Mouse (Mus musculus) natural killer cell, adult 2 months (primary cell): ENCODE results near the gene Ncdn.

Experiments used
- DNase-seq, 2 experiments: peaks; one replicate each; pipeline ENCODE4 v3.0.0; 2022; ENCODE audit warnings: low spot score in 2 of 2

The Ncdn gene

DNA sequence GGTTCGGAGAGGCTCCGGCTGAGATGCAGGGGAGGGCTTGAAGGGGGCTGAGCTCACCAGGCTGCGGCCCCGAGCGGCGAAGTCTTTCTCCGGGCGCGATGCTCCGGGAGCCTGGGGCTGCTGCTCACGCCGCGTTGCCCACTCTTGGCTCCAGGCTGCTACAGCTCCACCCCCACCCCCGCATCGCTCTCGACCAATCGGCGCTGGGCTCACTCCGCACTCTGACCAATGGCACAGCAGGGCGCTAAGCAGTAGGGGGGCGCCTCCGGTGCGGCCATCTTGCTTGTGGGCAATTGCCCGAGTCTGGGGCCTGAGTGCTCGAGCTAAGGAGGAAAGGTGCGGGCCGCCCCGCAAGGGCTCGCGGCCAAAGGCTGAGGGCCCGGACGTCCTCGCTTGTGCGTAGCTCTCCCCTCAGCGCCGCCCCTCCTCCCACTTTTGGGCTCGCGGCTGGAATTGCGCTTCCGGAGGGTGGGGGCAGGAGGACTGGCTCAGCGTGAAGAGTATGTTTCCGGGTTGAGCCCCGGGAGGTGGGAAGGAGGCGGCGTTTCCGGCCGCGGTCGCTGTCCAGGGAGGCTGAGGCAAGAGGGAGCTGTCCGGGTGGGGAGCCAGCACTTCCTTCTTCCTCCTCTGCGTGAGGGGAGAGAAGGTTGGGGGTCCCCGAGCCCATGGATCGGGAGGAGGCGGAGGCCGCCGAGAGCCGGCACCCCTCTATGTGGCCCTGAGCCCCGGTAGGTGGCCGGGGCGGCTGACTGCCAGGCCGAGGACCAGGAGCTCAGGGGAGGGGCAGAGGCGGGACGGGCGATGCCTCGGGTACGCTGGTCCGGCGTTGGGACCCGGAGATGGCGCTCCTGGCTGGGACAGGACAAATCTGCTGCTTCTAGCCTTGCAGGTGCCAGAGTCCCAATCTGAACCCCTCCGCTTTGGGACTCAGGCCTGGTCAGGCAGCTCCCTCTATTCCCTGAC, at the start of gene Ncdn, which contains the start of gene AU040320:
Ncdn (minus strand) TSS at position 171 of the 963 bp plus-strand sequence.
AU040320 (plus strand) TSS at position 277 of the 963 bp plus-strand sequence.
- peak; percentile 96 to 97 for DNase-seq

DNA sequence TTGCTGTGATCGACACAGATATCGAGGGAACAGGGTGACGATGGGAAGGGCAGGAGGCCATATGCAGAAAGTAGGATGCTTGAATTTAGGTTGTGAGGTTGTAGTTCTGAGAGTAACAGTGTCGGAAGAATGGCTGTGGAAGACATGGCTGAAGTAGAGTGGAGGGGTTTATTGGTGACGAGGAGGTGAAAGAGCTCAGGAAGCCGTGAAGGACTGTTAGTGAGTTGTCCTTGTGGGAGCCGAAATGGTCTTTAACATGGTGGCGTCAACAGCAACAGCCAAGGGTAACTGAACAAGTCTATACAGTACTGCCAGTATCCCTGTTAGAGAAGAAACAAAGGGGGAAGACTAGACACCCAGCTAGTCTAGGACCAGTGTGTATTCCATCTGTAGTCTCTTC, 48.9 kb upstream of the Ncdn start:
- DNase-seq: no peak

DNA sequence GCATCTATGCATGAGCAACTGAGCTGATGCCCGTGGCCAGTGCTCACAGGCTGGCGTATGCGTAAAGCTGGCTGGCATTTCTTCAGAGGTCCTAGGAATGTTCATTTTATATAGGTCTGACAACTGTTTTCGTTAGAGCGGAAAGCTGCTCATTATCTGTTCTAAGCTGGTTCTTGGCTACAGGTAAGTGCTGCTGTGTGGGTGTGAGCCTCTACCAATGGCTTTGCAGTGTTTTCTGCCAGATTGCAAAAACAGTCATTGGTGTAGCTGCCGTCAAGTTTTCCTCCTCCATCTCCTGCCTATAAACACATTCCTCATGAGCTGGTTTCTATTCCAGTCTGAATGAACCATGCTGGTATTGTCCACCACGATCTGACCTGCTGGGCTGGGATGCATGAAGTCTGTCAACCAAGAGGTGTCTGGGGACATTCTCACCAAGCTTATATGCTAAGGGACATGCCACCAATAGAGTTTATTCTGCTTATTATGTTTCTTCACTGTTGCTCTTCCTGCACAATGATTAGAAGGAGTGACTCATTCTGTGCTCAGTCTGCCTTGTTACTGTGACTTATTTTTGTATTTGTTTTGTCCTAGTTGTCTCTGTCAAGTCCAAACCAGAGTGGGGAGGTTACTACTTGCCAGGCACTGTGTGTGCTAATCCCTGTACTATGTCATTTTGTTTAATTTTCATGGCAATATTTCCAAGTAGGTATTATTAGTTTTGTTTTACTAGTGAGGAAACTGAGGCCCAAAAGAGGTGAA, 39.3 kb upstream of the Ncdn start:
- DNase-seq: no peak

GRCm38 (mm10) chr4:126782996-126783395, 29.8 kb upstream of the Ncdn start:
- DNase-seq: no peak

- no peak for DNase-seq
Observed at GRCm38 (mm10) chr4:126782512-126782911, 29.3 kb upstream of the Ncdn start.

GRCm38 (mm10) chr4:126781871-126782270, 28.6 kb upstream of the Ncdn start:
- DNase-seq: no peak

DNA sequence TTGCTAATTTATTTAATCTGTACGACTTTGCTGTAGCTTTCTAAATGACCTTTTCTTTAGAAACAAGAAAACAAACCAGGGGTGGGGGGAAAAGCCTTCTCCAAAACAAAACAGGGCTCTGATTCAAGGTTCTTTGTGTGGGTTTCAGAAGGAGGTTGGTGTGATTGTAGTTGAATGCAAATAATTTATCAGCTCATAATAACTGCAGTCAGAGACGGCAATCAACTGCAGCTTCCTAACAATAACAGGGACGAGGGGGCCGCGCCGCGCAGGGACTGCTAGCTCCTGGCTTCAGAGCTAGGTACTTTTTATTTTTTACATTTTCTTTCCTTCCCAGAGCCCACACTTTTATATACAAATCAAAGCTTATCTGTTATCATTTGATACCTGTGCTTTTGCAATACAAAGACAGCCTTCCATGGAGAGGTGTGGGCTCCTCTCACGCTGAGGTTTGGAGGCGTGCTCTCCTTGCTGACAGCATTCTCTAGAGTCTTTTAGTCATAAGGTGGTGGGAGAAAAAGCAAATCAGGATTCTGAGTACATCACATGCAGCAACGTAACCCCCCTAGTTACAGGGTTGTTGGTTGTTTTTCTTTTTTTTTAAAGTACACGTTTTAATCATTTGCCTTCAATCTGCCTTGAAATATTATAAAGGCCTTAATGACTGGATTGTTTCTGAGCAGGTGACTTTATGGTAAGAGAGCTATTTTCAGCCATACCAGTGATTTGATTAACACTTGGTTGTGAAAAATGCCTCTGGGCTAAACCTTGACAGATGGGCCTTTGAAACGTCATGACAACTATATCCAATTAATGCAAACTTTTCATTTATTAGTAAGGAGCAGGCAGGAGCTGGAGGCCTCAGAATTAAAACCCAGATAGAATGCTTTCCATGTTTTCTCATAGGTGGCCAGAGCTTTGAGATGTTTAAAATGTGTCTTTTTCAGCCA, 26.9 kb upstream of the Ncdn start:
- no peak for DNase-seq

- no peak for DNase-seq
Observed at GRCm38 (mm10) chr4:126779148-126779581, 25.9 kb upstream of the Ncdn start.

DNA sequence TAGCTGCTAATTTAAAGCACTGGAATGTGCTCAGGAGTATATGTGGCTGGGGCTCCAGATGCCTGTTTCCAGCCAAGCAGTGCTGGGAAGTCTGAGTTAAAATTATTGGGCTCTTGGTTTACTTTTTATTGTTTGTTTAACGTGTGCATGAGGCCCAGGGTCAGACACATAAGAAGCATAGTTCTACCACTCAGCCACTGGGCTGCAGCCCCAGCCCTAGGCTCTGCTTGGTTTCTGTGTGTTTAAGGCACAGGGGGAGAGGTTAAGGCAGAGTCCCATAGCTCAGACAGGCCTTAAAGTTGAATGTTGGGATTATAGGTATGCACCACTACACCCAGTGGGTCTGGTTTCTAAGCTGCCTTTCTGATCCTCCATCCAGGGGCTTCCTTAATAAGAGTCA, 21.9 kb upstream of the Ncdn start:
- no peak for DNase-seq

GRCm38 (mm10) chr4:126773871-126774270, 20.6 kb upstream of the Ncdn start:
- DNase-seq: no peak

- DNase-seq: no peak
Observed at GRCm38 (mm10) chr4:126770831-126771230, 17.6 kb upstream of the Ncdn start.

DNA sequence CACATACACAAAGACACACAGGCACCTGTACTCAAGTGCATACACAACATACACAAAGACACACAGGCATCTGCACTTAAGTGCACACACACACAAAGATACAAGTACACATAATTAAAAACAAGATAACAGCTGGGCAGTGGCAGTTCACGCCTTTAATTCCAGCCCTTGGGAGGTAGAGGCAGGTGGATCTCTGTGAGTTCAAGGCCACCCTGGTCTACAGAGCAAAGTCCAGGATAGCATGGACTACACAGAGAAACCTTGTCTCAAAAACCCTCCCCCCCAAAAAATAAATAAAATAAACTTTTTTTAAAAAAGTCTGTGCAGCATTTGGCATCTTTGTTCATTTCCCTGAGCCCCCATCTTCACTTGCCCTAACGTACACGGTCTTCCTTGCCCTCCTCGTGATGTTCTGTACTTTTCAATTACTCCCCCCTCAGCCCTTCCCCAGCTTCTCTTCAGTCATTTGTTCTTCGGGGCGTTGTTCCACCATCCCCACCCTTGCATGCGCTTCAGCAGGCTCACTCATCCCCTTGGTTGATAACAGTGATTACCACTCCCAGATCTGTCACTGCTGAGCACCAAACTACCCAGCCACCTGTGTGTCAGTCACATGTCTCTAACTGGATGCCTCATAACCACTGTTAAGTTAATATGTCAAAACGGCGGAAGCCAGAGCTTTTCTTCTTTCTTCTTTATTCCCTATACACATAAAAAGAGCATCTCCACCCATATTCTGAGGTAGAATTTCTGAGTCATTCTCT, 16.7 kb upstream of the Ncdn start:
- DNase-seq: no peak

GRCm38 (mm10) chr4:126763483-126763882, 10.2 kb upstream of the Ncdn start:
- DNase-seq: no peak

- DNase-seq: no peak
Observed at GRCm38 (mm10) chr4:126762586-126763359, 9.5 kb upstream of the Ncdn start.

DNA sequence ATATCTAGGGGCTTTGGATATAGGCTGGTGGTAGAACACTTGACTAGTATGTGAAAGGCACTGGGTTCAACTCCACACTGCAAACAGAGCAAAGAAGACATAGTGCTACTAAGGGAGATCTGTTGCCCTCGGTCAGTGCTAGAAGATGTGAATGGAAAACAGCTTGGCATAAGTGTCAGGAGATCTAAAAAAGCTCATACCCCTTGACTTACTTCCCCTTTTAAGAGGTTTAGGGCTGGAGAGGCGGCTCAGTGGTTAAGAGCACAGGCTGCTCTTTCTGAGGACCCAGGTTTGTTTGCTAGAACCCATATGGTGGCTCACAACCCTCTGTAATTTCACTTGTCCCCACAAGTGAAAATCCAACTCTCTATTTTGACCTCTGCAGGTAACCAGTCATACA, 6.2 kb upstream of the Ncdn start:
- no peak for DNase-seq

DNA sequence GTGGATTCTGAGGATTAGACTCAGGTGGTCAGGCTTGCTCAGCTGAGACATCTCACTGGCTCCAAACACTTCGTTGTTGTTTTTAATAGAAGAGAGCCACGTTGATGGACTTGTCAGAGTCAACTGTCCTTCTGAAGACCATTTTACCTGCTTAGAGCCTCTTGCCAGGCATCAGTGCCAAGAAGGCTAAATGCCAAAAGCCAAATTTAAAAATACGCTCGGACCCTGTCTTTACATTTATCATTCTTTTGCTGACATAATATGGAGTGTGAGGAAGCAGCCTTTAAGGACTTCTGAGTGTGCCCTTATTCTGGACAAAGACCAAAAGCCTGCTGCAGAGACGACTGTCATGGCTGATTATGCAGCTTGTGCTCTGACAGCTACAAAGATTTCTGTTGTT, 5.1 kb upstream of the Ncdn start:
- DNase-seq: no peak

- DNase-seq: no peak
Observed at GRCm38 (mm10) chr4:126756766-126757165, 3.5 kb upstream of the Ncdn start.

GRCm38 (mm10) chr4:126754736-126755374, 1.6 kb upstream of the Ncdn start:
- no peak for DNase-seq

- no peak for DNase-seq
Observed at GRCm38 (mm10) chr4:126754231-126754611, 983 bp upstream of the Ncdn start.
